Mouse (Mus musculus): ENCODE results near the gene Spg7. TPM values are rescaled to one million over a fixed set of nuclear protein-coding genes. Genes with fewer than 3 reads are reported as not detected.
"Not testable (repeated sequence)": the region's sequence is repeated elsewhere in the genome, so short reads cannot be mapped to it uniquely, and the experiment has no call there.

Gene Spg7
- total RNA-seq (2015; ENCODE audit: low replicate concordance) (10.6 and 14.4 TPM in 2 replicates), total RNA-seq (2017; ENCODE audit: low replicate concordance) (15.2 and 37.6 TPM in 2 replicates)

DNA sequence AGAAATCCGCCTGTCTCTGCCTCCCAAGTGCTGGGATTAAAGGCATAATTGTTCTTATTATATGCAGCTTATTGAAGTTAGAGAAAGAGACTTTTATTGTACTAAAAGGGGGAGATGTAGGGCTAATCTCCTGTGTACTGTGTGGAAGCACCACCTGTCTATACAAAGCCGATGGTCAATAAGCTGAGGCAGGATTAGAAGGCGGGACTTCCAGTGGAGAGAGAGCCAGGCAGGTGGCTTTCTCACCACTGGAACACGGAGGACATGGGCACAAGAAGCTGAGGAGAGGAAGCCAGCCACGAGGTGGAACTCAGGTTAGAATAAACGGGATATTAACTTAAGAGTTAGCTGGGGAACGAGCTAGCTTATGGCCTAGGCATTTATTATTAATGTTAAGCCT lies at the start of gene Spg7:
Spg7 (plus strand) TSS at position 222 of the 400 bp plus-strand sequence.
- ATAC-seq (replicated peaks; ENCODE audit: low FRiP score, poor library complexity, severe bottlenecking) = no peak

DNA sequence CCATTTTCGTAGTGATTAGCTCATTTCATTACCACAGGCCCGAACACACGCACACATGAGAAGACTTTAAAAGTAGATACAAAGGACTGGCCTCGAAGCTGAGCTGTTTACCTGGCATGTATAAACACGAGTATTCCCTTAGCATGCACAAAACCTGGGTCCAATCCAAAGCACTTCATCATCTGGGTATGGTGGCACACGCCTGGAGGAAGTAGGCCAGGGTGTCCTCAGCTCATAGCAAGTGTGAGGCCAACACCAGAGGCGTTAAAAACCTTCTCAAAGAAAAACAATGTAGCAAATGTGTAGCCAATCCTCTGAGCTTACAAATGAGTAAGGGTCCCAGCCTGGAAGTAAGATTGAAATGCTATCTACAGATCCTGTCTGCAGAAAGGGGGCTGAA lies 48.3 kb upstream of the Spg7 start:
- no peak for ATAC-seq (replicated peaks; ENCODE audit: low FRiP score, poor library complexity, severe bottlenecking)

DNA sequence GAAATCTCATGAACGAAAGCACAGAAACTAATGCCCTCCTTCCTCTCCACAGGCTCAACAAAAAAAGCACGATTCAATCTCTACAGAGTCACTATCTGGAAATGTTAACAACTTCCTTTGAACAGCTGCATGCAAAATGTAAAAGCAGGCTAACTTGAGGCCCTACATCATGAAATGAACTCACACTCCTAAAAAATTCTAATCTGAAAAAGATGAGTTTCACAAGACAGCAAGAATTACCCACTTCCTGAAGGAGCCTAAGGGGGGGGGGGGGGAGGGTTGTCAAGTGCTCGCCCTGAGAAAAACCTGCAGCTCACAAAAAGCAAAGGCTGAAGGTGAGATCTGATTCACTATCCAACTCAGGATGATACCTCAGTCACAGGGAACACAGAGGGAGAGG lies 47.7 kb upstream of the Spg7 start:
- ATAC-seq (replicated peaks; ENCODE audit: low FRiP score, poor library complexity, severe bottlenecking) = no peak

DNA sequence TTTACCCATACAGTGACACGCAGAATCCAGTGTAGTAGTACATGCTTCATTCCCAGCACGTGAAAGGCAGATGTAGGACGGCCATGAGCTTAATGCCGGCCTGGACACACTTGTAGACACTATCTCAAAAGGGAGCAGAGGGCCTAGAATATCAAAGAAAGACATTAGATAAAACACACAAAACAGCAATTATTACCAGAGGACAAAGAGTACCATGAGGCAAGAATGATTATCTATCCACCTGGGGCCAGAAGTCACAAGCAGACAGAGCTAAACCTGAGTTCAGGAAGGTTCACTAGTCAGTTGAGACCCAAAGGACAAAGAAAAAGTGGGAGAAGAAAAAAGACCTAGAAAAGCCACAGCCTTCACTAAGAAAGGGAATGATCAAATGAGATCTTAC lies 45.6 kb upstream of the Spg7 start:
- ATAC-seq (replicated peaks; ENCODE audit: low FRiP score, poor library complexity, severe bottlenecking) = no peak

DNA sequence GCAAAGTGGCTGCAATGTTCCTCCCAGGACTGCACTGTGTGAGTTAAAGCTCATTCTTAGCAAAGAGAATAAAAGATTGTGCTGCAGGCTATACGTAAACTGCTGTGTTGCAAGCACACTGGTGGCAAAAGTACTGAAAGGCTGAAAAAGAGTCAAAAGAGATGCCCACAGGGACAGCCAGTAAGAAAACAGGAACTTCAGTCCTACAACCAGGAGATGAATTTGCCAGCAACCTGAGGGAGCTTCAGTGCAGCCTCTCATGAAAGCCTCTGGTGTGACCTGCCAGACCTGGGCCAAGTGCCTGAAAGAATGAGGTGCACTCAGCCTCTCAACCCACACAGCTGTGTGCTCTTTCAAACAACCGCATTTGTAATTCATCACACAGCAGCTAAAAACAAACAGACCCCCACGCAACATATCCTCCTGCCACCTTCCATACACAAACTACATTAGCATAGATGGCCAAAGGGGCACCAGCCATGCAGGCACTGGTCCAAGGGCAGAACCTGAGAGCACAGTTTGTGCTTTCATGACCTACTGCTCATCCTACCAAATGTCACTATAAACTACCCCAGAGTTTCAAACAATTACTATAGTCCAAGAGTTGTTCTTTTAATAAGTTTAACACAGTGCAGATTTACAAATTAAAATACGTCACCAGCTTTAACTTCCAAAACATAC lies 44.1 kb upstream of the Spg7 start:
- ATAC-seq (replicated peaks; ENCODE audit: low FRiP score, poor library complexity, severe bottlenecking) = no peak

DNA sequence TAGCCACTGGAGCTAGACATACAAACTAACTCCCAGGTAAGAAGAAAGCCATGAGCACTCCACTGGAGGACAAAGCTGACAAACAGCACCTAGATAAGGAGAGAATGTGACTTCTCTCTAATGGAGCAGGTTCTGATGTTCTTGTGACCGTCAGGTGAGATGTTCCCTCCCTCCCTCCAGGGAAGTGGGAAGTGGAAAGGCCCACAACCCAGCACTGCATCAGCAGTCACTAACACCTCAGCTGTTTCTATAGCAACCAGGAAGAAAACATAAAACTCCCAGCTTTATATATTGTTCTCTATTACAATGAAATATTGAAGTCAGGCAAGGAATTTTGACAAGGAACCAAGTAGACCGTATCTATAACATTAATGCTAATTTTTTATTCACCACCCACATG lies 42.7 kb upstream of the Spg7 start:
- no peak for ATAC-seq (replicated peaks; ENCODE audit: low FRiP score, poor library complexity, severe bottlenecking)

DNA sequence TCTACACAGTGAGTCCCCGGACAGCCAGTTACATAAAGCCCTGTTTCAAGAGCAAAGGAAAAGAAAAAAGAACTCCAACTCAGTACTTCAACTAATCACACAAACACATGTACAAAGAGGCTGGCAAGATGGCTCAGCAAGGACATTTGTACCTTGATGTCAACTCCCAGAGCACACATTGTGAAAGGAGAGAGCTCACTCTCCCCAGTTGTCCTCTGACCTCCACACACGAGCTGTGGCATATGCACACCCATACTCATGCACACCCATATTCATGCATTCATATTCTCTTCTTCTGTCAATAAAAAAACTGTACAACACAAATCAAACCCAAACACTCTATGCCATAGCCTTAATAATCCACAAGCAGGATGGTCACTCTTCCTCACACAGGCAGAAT lies 41.9 kb upstream of the Spg7 start:
- ATAC-seq (replicated peaks; ENCODE audit: low FRiP score, poor library complexity, severe bottlenecking) = no peak

DNA sequence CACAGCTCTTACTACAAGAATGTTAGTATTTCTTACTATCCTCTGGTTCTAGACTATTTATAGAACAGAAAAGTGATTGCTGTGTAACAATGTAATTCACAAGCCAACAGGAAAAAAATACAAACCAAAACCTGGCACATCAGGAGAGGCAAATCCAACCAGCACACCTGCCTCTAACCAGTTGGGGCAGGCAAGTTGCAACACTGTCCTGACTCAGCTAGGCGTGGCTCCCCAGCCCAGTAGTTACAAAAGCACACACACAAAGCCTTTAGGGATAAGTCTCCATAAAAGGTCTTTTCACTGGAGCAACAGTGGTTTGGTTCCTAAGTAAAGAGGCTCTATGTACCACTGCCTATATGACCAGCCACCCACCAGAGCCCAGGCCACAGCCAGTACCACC lies 41.5 kb upstream of the Spg7 start:
- no peak for ATAC-seq (replicated peaks; ENCODE audit: low FRiP score, poor library complexity, severe bottlenecking)

DNA sequence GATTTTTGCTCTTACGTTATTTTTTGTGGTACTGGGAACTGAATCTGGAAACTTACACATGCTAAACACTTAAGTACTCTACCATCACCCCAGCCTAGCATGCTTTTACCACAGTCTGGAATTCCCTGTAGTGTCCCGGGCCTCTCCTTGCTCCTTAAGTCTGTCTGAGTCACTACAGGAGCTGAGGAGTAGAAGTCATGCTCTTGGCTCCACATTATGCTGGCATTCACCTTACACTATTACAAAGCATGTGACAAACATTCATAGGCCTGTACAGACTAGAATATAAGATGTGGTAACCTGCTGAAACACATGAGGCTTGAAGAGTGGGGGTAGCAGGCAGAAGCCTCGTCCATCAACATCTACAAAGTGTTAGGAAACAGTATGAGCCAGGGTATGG lies 40.0 kb upstream of the Spg7 start:
- no peak for ATAC-seq (replicated peaks; ENCODE audit: low FRiP score, poor library complexity, severe bottlenecking)

DNA sequence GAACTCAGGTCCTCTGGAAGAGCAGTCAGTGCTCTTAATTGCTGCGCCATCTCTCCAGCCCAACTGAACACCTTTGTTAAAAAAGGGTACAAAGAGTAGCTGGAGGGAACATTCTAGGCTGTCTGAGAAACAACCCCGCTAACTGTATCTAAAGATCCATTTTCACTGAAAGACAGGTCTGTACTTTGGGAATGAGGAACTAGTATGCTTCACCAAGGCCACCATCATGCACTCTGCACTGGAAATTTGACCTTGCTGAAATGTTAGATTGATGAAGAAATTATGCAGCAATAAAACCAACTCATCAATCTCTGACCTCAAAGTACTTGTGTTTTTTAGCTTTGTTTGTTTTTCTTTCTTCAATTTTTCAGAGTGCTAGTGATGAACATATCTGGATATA lies 38.5 kb upstream of the Spg7 start:
- no peak for ATAC-seq (replicated peaks; ENCODE audit: low FRiP score, poor library complexity, severe bottlenecking)

DNA sequence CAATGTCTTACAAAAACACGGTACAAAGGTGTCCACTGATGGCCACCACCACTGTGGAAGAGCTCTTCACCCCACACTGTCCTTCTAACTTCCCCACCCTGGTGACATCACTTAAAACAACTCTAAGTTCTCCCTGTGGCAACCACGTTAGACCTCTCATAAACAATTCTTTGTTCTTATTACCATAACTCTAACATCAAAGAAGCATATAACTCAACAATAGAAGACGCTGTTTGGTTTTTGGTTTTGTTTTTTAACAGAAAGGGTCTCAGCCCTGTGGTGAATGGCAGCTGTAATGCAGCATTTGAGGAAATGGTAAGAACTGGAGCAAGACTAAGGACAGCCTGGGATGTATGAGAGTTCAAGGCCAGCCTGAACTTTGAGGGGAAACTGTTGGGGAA lies 36.8 kb upstream of the Spg7 start:
- ATAC-seq (replicated peaks; ENCODE audit: low FRiP score, poor library complexity, severe bottlenecking) = no peak

DNA sequence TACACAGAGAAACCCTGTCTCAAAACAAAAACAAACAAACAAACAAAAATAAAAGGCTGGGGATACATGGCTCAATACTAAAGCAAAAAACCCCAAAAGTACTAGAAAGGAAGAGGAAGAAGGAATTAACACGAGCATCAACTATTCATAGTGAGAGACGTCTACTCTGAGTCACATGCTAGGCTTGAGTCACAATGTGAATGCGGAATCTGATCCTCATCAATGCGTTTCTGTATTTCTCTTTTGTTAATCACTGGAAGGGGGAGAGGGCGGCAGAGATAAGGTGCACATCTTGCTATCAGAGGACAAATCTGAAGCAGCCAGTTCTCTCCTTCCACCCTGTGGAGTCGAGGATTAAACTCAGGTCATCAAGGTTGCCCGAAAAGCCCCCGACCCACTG lies 35.0 kb upstream of the Spg7 start:
- ATAC-seq (replicated peaks; ENCODE audit: low FRiP score, poor library complexity, severe bottlenecking) = no peak

DNA sequence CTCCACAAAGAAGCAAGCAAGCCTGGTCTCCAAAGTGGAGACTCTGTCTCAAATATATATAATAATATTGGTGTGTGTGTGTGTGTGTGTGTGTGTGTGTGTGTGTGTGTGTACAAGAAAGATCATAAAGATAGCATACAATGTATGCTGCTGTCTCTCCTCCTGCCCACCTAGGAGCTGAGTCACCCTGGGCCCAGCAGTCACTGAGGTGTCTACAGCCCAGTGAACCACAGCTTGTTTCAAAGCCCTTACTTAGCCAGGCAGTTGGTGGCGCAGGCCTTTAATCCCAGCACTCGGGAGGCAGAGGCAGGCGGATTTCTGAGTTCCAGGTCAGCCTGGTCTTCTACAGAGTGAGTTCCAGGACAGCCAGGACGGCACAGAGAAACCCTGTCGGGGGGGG lies 32.7 kb upstream of the Spg7 start:
- not testable (repeated sequence) for ATAC-seq (replicated peaks; ENCODE audit: low FRiP score, poor library complexity, severe bottlenecking)

DNA sequence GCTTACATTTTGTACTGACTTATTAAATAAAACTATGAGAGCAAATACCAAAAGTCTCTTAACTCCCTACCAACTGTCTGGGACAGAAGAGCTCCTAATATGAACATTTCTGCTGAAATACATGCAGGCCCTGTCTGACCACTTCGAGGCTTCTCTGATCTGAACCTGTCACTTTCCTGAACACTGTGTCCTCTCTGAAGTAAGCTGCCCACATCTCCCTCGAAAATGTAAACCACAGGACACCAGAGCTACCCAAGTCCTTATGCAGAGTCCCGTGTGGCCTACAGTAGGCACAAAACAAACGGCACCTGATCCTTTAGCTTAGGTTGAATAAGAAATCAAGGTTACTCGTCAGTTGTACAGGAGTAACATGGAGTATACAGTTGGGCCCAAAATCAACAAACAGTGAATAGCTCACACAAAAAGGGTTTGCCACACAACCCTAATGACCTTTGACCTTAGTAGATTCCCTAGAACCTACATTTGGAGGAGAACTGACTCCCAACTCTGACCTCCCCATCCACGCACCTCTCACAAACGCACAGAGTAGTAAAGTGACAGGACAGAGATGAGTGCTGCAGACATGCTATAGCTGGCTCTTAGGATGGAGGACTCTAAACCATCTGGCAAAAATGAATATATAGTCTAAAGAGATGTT lies 31.3 kb upstream of the Spg7 start:
- no peak for ATAC-seq (replicated peaks; ENCODE audit: low FRiP score, poor library complexity, severe bottlenecking)

DNA sequence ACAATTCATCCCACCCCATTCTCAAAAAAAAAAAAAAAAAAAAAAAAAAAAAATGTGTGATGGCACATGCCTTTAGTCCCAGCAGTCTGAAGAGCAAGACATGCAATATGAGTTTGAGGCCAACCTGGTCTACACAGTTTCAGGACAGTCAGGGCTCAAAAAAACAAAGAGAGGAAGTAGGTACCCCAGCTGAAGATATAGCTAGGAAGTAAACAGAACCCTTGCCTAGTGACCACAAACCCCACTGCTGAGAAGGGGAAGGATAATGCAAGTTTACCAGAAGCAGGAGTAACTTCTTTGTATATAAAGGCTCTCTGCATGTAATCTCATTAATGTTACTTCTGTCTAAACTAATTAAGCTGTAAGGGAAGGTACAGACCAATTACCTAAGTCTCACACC lies 30.0 kb upstream of the Spg7 start:
- ATAC-seq (replicated peaks; ENCODE audit: low FRiP score, poor library complexity, severe bottlenecking) = no peak

DNA sequence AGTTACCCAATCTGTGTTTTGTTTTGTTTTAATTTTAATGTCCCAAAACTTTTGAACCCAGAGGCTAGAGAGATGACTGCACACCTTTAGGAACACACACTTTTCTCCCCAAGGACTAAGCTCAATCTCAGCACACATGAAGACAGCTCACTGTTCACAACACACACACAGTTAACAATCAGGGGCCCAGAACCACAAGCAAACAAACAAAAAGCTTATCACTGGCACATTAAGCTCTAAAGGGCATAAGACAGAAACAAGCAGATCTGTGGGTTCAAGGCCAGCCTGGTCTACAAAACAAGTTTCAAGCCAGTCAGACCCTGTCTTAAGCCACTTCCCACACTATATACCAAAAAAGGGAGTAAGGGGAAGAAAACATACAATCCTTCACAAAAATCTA lies 29.3 kb upstream of the Spg7 start:
- ATAC-seq (replicated peaks; ENCODE audit: low FRiP score, poor library complexity, severe bottlenecking) = no peak

DNA sequence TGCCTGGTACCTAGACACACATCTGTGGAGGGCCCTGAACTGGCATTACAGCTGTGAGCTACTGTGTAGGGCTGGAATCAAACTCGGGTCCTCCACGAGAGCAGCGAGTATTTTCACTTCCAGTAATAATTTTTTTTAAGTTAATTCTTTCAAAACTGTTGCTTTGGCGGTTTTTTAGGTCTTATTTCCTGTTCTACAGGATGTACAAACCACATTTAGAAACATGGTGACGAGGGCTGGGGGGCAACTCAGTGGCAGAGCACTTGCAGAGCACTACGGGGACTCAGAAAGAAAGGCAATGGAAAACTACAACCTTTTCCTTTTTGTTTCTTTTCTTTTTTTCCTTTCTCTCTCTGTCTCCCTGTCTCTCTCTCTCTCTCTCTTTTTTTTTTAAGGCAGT lies 28.6 kb upstream of the Spg7 start:
- no peak for ATAC-seq (replicated peaks; ENCODE audit: low FRiP score, poor library complexity, severe bottlenecking)

DNA sequence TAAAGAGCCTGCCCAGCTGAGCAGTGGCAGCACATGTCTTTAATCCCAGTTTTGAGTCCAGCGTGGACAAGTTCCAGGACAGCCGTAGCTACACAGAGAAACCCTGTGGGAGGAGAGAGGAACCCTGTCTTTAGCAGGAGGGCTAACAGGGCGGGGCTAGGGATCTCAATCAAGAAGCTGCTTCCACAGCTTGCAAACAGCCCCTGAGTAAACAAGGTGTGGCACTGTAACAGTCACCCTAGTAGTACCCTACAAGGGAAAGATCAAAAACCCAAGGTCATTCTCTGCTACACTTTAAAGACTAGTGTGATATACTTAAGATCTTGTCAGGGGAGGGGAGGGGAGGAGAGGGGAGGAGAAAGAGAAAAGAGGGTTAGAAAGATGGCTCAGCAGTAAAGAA lies 25.8 kb upstream of the Spg7 start:
- ATAC-seq (replicated peaks; ENCODE audit: low FRiP score, poor library complexity, severe bottlenecking) = peak; percentile 83

DNA sequence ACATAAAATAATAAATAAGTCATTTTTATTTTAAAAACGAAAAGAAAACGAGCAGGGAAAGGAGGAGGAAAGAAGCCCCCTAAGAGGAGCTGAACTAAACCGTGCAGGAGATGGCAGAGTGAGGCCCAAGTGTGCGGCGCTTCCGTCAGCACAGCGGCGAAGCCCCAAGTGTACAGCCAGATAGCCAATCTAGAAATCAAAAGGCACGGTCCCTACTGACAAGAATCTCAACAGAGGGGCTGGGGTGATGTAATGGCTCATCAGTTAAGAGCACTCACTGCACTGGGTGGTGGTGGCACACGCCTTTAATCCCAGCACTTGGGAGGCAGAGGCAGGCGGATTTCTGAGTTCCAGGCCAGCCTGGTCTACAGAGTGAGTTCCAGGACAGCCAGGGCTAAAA lies 25.3 kb upstream of the Spg7 start:
- ATAC-seq (replicated peaks; ENCODE audit: low FRiP score, poor library complexity, severe bottlenecking) = no peak

DNA sequence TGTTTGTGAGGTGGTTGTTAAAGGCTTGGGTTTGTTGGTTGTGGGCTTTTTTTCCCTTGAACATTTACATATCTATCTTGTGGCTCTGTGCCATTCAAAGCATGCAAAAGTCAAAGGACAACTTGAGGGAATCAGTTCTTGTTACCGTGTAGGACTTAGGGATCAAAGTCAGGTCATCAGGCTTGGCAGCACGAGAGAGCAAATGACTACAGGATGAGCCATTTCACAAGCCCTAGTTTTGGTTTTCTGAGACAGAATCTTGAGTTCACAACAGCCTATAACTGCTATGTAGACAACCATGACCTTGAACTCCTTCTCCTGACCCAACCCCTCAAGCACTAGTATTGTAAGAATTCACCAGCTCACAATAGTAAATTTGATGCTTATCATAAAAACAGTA lies 24.4 kb upstream of the Spg7 start:
- ATAC-seq (replicated peaks; ENCODE audit: low FRiP score, poor library complexity, severe bottlenecking) = no peak

DNA sequence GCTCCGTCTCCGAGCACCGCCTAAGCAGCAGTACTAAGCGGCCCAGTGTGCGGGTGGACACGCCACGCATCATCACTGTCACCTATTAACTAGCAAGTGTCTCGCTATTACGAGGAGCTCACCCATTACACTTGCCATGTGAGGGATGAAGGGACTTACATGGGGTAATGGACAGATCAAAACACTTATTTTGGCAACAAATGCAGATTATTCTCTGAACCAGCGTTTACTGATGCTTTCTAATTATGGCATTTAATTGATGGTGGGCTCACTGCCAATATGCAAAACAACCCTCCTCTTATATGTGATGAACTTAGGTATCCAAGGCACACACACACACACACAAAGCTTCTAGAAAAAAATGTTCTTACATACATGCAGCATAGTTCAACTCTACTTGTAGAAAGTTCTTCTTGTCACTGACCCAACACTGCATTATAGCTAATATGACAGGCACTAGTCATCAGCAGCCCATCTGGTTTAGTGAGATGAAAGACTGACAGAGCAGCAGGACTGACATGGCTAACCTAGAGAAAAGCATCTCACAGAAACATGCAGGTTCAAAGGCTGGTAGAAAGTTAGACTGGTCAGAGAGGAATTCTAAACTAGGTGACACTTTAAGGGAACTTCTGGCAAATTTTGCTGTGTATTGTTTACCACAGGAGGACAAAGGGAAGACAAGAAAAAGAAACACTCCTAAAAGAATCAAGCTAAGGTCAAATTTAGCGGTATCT lies 23.2 kb upstream of the Spg7 start:
- ATAC-seq (replicated peaks; ENCODE audit: low FRiP score, poor library complexity, severe bottlenecking) = no peak
